Mouse (Mus musculus) embryonic fibroblast, embryonic 13.5 days (primary cell): ENCODE results near the gene Ccnjl.

Experiments
- CTCF ChIP-seq: IDR thresholded peaks from 2 replicates; pipeline ENCODE4 v1.5.1; 2011; ENCODE audit warnings: mild to moderate bottlenecking, control low read depth, low read length, moderate library complexity, borderline replicate concordance; ENCODE audit not compliant: insufficient read depth
- POLR2A ChIP-seq: IDR thresholded peaks from 2 replicates; pipeline ENCODE4 v1.6.1; 2011; ENCODE audit warnings: low read depth, mild to moderate bottlenecking, control low read depth, low read length, moderate library complexity

DNA sequence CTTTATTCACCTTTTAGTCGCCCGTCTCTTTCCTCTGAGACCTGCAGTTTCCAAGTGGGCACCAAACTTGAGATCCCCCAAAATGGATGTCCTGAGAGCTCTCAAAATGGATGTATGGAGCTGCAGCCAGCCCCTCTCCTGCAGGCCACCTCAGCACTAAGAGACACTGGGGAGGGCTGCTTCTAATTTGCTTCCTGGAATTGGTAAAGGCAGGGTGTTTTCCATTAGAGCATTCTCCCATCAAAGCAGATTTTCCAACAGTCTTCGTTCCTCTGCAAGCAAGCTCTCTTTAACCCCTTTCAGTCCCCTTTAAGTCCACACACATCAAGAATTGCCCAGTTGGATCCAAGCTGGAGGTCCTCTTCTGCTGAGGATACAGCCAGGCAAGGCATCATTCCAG is 49.2 kb upstream of the Ccnjl start:
- no peak for TF ChIP-seq CTCF
- TF ChIP-seq POLR2A: no peak
